Mouse (Mus musculus) midbrain, embryonic 10.5 days (tissue): ENCODE data around the gene Aak1. TPM values are rescaled to one million over a fixed set of nuclear protein-coding genes. Genes with fewer than 3 reads are reported as not detected.
"Not testable (repeated sequence)": the region's sequence is repeated elsewhere in the genome, so short reads cannot be mapped to it uniquely, and the experiment has no call there.

Source experiments
- DNase-seq: peaks from one replicate; pipeline ENCODE4 v3.0.0-alpha.2; 2017; ENCODE audit warnings: low spot score
- H3K27ac ChIP-seq: fragments of 300-500 bp; sonication (generic); replicated peaks from 2 replicates; pipeline ENCODE4 v1.5.1; 2016; ENCODE audit warnings: mild to moderate bottlenecking
- H3K27me3 ChIP-seq: fragments of 300-500 bp; sonication (generic); 2 replicates; pipeline ENCODE4 v1.6.1; 2016; ENCODE audit warnings: low read depth, mild to moderate bottlenecking; ENCODE audit not compliant: poor library complexity, severe bottlenecking
- H3K36me3 ChIP-seq: fragments of 300-500 bp; sonication (generic); 2 replicates; pipeline ENCODE4 v1.6.1; 2016; ENCODE audit warnings: mild to moderate bottlenecking, moderate library complexity
- H3K4me1 ChIP-seq: fragments of 300-500 bp; sonication (generic); 2 replicates; pipeline ENCODE4 v1.6.1; 2016
- H3K4me3 ChIP-seq: fragments of 300-500 bp; sonication (generic); 2 replicates; pipeline ENCODE4 v1.5.1; 2016; ENCODE audit warnings: mild to moderate bottlenecking, moderate library complexity
- H3K9me3 ChIP-seq: fragments of 300-500 bp; sonication (generic); replicated peaks from 2 replicates; pipeline ENCODE4 v1.6.1; 2016; ENCODE audit warnings: mild to moderate bottlenecking
- WGBS: fragments of 180-500 bp; shearing (Covaris S2); methylation state at CpG from one replicate; pipeline ENCODE4 v1.1.7; 2016; 5-methylcytosine and 5-hydroxymethylcytosine counted together
- polyA plus RNA-seq: library from polyadenylated mRNA; unstranded; fragments of >200 nt; fragmentation: Nextera tagmentation; extraction: Ambion mirVana; gene quantifications from 2 replicates; pipeline ENCODE4 v1.2.1, GENCODE M21; 2016

Gene Aak1
- polyA plus RNA-seq, 1 experiment from 2014 or later, result 10.2 TPM

- not testable (repeated sequence) for H3K9me3 ChIP-seq, DNase-seq, H3K4me3 ChIP-seq, H3K27ac ChIP-seq, H3K27me3 ChIP-seq, H3K4me1 ChIP-seq
- H3K36me3 ChIP-seq, result peaks cover 39% of the 10 kb centered on the region
- 95% methylated on average over 7 of the region's 7 CpGs for WGBS
Measured at GRCm38 (mm10) chr6:87048712-87049111, 199.4 kb downstream of the Aak1 start.

GRCm38 (mm10) chr6:87051886-87052425 is 202.6 kb downstream of the Aak1 start:
- no peaks in the 10 kb centered on the region for H3K4me1 ChIP-seq
- DNase-seq, result no peak
- H3K36me3 ChIP-seq, result peaks cover 67% of the 10 kb centered on the region
- H3K4me3 ChIP-seq, result no peak overlapping the region
- H3K27me3 ChIP-seq, result no peaks in the 10 kb centered on the region
- H3K9me3 ChIP-seq, result no peaks in the 10 kb centered on the region
- H3K27ac ChIP-seq, result no peak overlapping the region
- WGBS, result 97% methylated on average over 10 of the region's 10 CpGs

Other genes starting within 250 kb of the Aak1 start
- 0.25 and 0.53 TPM in 2 replicates for gene Asprv1, start 221.4 kb upstream of the Aak1 start, polyA plus RNA-seq
- 9.1 and 15.3 TPM in 2 replicates for gene Mxd1, start 180.4 kb upstream of the Aak1 start, polyA plus RNA-seq
- 128 and 133 TPM in 2 replicates for gene Snrnp27, start 165.0 kb upstream of the Aak1 start, polyA plus RNA-seq
- gene Gmcl1, start 116.1 kb upstream of the Aak1 start, polyA plus RNA-seq, result 33.9 and 34.0 TPM in 2 replicates
- gene Anxa4, start 55.9 kb upstream of the Aak1 start, polyA plus RNA-seq, result 4.5 and 5.2 TPM in 2 replicates
- 88.3 and 93.9 TPM in 2 replicates for gene Nfu1, start 159.7 kb downstream of the Aak1 start, polyA plus RNA-seq
- 11.5 and 13.3 TPM in 2 replicates for gene Gfpt1, start 193.3 kb downstream of the Aak1 start, polyA plus RNA-seq